Mouse (Mus musculus) right cerebral cortex, postnatal 10 days (tissue): ENCODE results near the gene Rps3a1.
"Not testable (repeated sequence)": the region's sequence is repeated elsewhere in the genome, so short reads cannot be mapped to it uniquely, and the experiment has no call there.

Experiments
- DNase-seq, 2 experiments: peaks; one replicate each; pipeline ENCODE4 v3.0.0; 2021; ENCODE audit warnings: low spot score in 2 of 2

The Rps3a1 gene

DNA sequence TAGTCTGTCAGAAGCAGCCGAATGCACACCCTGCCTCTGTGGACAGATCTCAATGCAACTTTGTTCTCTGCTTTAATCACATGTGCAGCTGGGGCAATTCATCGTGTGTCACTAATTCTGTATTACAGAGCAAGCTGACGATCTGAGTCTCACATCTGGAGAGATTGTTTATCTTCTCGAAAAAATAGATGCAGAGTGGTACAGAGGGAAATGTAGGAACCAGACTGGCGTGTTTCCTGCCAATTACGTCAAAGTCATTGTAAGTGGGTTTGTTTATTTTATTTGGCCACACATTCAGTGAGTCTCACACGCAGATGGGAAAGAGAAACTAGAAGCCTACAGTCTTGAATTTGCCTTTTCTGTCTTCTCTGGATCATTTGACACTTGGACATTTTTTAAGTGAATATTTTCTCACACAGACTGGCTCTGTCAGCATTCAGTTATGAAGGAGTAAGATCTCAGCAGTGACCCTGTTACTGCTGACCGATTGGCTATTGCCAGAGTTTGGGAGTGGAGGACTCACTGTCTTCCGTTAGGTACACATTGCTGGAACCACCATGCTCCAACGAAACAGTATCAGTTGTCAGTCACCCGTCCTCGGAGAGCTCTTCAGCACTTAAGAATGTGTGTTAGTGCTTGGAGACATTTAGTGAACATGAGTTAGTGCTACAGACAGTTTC, 27.7 kb downstream of the Rps3a1 start:
- DNase-seq: peak in 1 of 2 experiments; percentile 45

DNA sequence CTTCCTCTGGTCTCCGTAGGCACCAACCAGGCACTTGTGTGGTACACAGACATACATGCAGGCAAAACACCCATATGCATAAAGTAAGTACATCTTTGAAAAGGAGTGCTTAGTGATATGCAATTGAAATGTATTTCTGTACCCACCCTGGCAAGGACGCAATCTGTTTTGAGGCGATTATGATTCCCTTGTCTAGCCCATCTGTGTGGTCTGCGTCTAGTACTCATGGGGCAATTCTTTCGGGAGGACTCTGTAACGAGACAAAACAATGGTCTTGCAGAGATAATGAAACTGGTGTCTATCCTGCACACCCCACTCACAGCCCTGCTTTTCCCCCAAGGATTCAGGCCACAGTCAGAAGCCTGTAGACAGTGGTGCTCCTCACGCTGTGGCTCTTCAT, 29.7 kb downstream of the Rps3a1 start:
- DNase-seq: no peak

DNA sequence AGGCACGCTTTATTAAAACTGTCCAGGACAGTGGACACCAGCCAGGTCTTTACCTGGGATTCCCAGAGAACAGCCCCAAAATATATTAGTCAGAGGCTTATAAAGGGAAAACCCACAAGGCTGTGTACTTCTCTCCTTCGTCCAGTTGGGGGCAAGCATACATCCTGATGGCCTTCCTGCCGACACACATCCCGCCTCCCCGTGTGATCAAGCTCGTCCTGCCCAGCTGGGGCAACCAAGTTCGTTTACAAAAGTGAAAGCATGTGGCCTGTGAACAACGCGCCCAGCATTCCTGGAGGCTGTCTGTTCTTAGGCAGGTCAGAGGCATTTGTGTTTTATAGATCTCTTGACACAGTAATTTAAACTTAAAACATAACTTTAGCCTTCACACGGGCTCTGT, 32.4 kb downstream of the Rps3a1 start:
- DNase-seq: no peak

DNA sequence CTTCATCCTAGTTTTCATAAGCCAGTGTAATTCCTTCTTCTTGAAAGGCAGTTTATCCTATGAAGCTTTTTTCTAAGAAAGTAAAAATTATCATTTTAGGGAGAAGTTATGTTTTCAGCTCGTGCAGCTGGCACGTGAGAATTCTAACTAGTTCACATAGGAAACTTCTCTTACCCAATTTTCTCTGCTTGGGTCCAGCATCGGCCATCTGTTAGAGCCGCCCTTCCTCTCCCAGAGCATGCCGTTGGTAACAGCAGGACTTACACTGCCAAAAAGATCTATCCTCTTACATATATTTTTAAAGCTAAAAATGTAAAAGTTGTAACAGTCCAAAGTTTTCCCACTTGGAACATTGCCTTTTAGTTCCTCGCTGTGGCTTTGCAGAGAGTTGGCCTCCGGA, 33.4 kb downstream of the Rps3a1 start:
- DNase-seq: peak; percentile 51 to 70

DNA sequence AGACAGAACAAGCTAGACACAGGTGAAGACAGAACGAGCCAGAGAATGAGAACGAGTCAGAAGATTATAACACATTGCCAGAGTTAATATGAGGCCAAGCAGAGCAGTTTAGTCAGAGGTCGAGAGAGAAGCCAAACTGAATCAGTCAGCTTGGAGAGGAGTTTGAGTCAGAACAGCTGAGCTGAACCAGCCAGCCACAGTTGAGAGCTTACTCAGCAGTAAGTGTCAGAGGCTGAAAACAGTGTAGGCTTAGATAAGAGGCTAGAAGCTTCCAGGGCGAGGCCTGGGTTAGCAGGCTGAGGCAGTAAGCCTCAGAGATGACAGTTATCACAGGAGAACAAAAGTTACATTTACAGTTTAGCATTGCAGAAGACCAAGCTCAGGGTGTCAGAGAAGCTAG, 33.9 kb downstream of the Rps3a1 start:
- DNase-seq: no peak

DNA sequence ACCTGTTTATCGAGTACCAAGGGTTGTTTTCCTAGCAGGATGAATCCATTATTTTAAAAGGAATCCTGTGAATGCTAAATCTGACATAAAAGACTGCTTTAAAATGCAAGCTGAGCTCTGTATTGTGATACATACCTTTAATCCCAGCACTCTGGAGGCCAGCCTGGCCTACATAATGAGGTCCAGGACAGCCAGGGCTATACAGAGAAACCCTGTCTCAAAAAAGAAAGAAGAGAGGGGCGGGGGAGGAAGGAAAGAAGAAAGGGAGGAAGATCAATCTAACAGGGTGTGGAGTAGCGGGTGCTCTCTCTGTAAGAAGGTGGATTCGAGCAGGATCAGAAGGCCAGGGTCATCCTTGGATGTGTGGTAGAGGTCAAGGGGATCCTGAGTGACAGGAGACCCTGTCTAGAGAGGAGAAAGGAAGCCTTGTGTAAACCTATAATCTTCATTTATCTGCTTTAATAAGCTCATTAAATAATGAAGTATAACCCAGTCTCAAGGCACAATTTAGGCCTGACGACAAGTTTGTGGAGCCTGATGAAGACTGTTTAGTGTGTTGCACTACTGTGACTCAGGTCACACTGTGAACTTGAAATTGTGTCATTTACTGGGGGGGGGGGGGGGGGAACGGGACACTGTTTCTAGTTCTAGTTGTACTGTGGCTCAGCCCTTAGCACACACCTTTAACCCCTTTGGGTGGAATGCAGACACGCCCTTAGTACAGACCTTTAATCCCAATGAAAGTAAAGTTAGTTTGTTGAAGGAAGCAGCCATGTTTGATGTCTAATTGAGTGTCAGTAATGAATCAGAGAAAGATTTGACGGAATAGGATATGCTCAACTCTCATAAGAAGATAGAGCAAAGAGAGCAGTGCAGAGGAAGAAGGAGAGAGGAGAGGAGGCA, 34.6 kb downstream of the Rps3a1 start:
- no peak for DNase-seq

DNA sequence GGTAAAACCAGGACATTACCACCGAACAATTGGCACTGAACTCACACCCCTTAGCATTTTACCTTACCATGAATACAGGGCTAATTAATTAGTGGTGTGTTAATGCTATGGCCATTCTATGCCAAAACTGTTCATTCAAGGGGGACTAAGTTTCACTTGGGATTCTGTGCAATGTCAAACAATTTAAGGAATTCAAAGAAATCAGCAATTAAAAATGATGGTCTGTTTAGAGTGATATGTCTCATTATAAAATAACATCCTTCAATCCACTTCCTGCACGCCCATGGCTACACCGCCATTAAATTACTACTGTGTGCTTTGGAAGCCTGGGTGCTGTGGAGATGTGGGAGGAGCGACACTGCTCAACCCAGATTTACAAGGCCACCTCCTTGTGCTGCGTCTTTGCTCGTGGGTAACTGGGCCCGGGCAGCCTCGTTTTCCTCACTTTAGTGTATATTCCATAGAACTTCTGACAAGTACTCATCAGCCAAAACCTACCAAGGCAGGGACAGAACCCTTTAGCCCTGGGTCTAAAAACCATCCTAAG, 36.3 kb downstream of the Rps3a1 start:
- no peak for DNase-seq

DNA sequence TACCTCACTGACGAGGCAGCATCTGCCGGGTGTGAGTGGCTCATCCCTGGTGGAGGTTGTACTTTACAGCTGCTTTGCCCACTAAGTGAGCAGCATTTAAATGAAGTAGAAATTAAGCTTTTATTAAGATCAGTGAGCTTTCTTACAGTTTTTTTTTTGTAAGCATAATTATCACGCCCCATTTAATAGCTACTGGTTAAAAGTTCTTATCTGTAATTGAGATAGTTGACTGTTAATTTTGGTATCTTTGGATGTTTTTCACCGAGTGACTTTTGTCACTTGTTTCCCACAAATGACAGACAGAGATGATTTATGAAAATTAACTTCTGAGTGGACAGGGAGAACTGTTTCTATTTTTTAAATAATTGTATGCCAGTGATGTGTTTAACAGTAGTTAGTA, 37.6 kb downstream of the Rps3a1 start:
- DNase-seq: no peak

DNA sequence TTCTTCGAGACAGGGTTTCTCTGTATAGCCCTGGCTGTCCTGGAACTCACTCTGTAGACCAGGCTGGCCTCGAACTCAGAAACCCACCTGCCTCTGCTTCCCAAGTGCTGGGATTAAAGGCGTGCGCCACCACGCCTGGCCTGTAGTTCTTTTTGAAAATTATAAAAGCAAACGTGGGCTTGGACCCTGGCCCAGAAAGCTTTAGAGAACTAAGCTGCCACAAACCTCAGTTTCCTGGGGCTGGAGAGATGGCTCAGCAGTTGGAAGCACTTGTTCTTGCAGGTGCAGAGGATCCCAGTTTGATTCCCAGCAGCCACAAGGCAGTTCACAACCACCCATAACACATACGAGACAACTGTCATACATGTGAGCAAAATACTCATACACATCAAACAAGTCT, 38.1 kb downstream of the Rps3a1 start:
- not testable (repeated sequence) for DNase-seq

DNA sequence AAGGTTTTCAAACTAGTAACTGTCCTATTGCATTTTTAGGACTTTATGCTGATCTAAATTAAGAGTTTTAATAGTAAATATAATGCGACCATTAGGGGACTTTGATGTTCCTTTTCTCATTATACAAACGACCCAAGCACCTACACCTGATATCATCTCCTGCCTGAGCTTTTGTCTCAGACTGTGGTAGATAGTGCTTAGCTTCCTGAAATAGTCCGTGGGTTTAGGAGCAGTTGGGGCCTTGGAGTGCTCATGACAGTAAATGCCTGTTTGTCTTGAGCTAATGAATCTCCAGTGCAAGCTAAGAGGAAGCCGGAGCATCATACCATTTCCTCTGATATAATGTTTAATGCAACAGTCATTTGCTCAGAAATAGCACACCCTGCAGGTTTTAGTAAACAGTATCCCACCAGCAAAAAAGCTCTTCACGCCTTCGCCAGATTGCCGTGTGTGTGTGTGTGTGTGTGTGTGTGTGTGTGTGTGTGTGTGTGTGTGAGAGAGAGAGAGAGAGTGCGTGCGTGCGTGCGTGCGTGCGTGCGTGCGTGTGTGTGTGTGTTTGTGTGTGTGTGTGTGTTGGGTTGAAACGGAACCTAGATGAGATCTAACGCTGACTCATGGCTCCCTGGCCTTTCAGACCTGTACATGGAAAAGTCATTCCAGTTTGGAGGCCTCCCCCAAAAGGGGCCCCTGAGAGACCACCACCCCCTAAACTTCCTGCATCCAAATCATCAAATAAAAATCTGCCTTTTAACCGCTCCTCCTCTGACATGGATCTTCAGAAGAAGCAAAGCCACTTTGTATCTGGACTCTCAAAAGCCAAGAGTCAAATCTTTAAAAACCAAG, 38.8 kb downstream of the Rps3a1 start:
- DNase-seq: no peak

DNA sequence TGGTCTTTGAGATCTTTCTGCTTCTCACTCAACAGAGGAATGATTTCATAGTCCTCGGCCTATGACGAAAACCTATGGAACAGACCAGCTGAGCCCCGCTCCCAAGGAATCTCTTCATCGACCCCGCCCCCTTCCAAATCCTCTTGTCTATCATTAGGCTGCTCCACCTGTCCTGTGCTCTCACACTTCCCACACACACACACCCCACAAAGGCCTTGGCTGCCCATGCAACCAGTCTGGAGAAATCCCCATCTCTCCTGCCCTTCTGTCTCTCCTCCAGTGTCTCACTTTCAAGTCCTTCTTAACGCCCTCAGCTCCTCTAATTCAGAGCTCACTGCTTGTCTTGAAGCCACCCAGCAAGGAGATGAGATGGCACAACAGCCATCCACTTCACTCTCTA, 40.5 kb downstream of the Rps3a1 start:
- no peak for DNase-seq

DNA sequence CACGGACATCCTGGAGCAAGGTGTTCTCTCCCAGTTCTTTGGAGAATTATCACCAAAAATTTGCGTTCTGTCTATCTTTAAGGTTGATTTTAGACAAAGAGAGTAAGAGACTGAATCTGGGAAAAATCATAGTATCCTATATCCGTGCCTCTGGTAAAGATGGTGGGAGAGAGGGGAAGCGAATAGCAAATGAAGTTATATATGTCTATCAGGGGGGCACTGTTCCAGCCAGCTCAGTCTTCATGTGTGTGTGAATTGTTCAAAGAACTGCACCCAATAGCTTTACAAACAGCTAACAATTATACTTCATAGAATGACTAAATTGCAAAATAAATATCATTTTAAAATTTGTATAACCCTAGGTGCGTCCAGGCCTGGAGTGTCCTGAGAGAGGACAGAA, 48.6 kb downstream of the Rps3a1 start:
- no peak for DNase-seq

DNA sequence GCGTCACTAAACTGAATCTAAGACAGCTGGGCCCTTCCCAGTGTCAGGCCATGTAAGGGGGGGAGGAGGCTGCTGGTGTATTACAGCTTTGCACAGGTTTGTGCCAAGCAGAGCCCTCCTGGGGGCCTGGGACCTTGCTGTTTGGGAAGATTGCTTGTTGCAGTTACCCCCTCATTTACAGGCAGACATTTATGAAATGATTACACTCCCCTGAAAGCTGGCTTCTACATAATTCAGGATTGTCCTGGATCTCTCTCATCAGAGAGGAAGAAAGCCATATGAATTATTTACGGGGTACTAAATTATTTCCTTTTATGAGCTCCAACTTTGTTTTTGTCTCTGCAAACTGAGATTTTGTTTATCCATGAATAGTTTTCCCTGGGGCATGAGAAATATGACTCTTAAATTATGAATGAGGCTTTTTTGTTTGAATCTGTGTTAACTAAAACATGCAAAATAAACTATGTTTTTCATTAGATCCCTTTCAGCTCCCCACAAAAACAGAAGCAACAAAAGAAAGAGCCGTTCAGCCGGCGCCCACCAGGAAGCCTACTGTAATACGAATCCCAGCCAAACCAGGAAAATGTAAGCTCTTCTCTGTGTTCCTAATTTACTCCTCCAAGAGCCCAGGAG, 49.2 kb downstream of the Rps3a1 start:
- no peak for DNase-seq
